Mouse (Mus musculus): ENCODE data around the gene Tgfb1i1. TPM values are rescaled to one million over a fixed set of nuclear protein-coding genes. Genes with fewer than 3 reads are reported as not detected.

Tgfb1i1 gene
- polyA plus RNA-seq, 1 experiment: 45.5 TPM

- no peak for DNase-seq (ENCODE audit: low read depth)
Observed at GRCm38 (mm10) chr7:128244410-128245025, 2.1 kb upstream of the Tgfb1i1 start.

DNA sequence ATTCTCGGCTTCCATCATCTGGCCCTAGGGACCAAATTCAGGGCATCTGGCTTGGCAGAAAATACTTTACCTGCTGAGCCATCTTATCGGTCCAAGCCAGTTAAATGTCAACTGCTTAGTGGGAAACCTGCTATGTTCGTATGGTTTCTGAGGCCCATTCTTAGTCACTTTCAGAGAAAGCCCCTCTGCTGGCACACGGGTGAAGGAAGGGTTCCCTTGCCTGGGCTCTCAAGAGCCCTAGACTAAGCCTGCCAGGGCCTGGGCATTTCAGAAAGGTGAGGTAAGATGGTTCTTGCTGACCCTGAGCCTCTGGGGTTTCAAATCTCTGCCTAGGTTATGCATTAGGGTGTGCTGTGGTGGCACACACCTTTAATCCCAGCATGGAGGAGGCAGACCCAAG, 1.1 kb upstream of the Tgfb1i1 start:
- DNase-seq (ENCODE audit: low read depth): no peak

DNA sequence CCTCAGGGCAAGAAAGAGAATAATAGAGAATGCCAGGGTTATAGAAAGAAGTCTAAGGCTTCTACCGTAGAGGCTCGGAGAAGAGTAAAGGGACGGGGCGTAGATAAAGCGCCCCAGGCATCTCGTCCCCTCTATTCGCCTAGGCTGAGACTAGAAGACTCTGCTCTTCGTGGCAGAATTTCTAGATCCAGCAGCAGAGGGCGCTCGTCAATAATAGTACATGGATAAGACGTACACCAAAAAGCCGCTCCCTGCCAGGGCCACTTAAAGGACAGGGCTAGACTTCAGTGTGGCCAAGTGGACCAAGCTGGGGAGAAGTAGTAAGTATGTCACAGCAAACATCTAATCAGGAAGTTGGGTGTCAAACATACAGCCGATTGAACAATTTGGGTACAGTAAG, 831 bp downstream of the Tgfb1i1 start:
- no peak for DNase-seq (ENCODE audit: low read depth)

DNA sequence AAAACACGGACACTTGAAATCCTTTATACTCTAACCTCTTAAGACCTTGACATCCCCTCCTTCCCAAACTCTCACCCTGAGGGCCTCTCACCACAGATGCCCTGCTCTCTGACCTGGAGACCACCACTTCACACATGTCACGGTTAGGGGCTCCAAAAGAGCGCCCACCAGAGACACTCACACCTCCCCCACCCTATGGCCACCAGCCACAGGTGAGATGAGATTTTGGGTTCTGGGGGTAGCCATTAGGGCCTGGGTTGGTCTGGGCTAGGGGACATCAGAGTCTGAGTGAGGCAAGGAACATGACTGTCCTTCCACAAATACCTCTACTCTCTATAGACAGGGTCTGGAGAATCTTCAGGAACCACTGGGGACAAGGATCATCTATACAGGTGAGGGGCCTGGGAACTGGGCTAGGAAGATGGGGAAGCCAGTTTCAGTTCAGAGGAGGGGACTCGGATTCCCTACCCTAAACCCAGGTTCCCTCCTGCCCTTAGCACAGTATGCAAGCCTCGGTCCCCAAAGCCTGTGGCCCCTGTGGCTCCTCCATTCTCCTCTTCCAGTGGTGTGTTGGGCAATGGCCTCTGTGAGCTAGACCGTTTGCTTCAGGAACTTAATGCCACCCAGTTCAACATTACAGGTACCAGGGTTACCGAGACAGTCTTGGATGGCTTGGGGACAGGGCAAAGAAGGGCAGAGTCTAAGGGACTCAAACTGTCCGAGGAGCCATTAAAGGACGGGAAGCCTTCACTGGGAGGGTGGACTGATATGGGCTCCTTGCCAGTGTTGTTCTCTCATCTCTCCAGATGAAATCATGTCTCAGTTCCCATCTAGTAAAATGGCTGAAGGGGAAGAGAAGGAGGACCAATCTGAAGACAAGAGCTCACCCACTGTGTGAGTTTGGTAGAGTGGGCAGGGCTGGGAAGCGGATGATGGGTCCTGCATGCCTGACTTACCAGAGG, 1.8 kb downstream of the Tgfb1i1 start:
- no peak for DNase-seq (ENCODE audit: low read depth)

GRCm38 (mm10) chr7:128249998-128250397, 3.4 kb downstream of the Tgfb1i1 start:
- no peak for DNase-seq (ENCODE audit: low read depth)

DNA sequence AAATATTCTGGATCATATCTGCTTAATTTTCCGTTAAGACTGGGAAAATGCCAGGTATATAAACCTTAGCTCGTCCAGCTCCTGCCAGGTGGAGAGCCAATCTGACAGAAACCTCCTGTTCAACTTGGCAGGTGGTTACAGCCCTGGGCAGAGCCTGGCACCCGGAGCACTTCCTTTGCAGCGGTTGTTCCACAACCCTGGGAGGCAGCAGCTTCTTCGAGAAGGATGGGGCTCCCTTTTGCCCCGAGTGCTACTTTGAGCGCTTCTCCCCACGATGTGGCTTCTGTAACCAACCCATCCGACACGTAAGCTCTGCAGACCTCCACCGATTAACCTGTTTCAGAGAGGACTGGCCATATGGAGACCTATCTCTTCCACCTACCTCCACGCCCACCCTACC, 5.3 kb downstream of the Tgfb1i1 start:
- DNase-seq (ENCODE audit: low read depth): no peak

GRCm38 (mm10) chr7:128252609-128253008, 6.0 kb downstream of the Tgfb1i1 start:
- DNase-seq (ENCODE audit: low read depth): no peak

- no peak for DNase-seq (ENCODE audit: low read depth)
Observed at GRCm38 (mm10) chr7:128254978-128255377, 8.4 kb downstream of the Tgfb1i1 start.

DNA sequence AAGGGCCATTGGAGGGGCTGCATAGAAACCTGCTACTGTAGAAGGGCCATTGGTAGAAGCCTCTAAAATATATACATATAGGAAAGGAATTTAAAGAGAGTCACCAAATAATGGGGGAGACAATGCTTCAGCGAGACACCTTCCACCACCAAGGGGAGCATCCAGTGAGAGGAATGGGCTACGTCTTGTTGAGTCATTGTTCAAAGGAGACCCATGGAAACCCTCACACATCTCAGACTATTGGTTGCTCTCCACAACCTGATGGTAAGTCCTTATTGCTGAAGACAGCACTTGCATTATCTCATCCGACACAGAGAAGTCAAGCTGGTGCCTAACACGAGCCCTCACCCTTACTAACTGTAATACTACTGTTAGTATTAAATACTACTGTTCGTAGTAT, 9.1 kb downstream of the Tgfb1i1 start:
- DNase-seq (ENCODE audit: low read depth): no peak

DNA sequence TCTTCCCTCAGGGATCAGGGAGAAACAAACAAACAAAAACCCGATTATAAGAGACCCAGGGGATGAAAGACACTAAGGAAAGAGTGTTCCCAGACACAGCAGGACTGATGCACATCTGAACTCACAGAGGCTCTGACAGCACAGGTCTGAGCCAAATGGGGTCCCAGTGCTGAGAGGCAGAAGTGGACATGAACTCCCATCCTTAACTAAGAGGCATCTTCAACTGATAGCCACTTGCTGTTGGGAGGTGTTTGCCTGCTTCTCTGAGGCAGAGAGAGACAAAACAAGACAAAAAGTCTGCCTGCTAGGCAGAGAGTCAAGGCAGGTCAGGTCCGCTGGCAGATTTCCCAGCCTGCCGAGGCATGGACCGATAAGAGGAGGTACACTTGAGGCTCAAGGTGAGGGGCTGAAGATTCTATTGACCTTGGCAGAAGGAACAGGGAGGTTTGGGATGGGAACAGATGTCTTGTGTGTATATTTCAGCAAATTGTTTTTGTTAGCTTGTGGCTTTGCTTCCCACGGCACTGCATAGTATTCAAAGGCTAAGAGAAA, 10.2 kb downstream of the Tgfb1i1 start:
- DNase-seq (ENCODE audit: low read depth): no peak

GRCm38 (mm10) chr7:128265411-128265810, 18.8 kb downstream of the Tgfb1i1 start, which contains the start of gene Slc5a2:
Gene Slc5a2 (plus strand): TSS chr7:128265657.
- no peak for DNase-seq (ENCODE audit: low read depth)

DNA sequence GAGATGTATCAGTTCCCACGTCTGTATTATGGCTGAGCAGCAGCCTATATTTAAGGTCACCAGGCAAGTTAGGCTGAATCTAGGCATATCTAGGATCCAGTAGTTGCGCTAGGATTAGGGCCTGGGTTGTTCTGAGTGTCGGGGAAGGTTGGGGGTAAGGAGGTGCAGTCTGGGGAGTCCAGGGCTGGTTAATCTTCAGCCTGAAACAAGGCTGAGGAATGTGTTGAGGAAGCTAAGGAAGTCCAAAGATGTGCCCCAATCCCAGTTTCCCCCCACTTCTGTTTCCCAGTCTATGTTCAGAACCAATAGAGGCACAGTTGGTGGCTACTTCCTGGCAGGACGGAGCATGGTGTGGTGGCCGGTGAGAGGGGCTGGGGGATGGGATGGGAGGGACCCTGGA, 19.4 kb downstream of the Tgfb1i1 start:
- no peak for DNase-seq (ENCODE audit: low read depth)

- no peak for DNase-seq (ENCODE audit: low read depth)
Observed at GRCm38 (mm10) chr7:128267391-128267790, 20.8 kb downstream of the Tgfb1i1 start.

DNA sequence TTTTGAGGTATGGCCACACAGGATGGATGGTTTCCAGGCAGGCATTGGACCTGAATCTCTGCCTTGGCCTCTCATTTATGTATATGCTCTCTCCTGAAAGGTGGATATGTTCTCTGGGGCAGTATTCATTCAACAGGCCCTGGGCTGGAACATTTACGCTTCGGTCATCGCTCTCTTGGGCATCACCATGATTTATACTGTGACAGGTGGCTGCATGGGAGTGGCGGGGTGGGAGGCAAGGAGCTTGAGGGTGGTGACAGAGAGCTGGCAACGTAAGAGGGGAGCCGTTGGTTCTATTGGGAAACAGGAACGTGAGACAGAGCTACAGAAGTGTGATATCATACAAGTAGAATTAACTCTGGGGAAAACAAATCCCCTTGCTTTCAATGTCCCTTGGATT, 21.2 kb downstream of the Tgfb1i1 start:
- DNase-seq (ENCODE audit: low read depth): no peak

GRCm38 (mm10) chr7:128270431-128270850, 23.8 kb downstream of the Tgfb1i1 start:
- DNase-seq (ENCODE audit: low read depth): no peak

GRCm38 (mm10) chr7:128271496-128271895, 24.9 kb downstream of the Tgfb1i1 start:
- no peak for DNase-seq (ENCODE audit: low read depth)

GRCm38 (mm10) chr7:128276051-128276450, 29.4 kb downstream of the Tgfb1i1 start:
- DNase-seq (ENCODE audit: low read depth): no peak

- no peak for DNase-seq (ENCODE audit: low read depth)
Observed at GRCm38 (mm10) chr7:128279750-128280149, 33.1 kb downstream of the Tgfb1i1 start.

- no peak for DNase-seq (ENCODE audit: low read depth)
Observed at GRCm38 (mm10) chr7:128281765-128282164, 35.2 kb downstream of the Tgfb1i1 start.

DNA sequence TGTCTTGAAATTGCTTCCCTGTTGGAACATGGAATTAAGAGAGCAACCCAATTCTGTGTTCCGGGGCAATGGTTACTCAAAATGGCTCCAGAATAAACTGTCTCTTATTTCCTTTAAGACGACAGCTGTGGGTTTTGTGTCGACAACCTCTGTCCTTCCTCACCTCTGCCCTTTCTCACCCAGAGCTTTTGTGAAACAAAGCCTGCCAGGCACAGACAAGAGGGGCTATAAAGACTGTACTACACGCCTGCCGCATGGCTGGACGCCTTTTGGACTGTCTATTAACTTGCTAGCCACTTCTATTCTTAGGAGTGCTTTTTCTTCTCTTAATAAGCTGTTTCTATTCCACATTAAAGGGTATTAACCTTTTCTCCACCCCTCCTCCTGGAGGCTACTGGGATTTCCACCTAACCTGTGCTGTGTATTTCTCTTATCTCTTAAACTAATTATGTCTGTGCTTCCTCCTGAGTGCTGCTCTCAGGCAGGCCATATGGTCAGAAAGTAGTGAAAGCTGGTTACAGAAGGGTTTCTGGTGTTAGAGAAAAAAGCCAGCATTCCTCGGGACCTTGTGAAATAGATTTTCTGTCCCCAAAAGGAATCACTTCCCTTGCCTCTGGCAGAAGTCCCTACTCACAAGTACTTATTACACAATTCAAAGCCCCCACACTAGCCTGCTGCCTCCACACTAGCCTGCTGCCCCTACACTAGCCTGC, 36.1 kb downstream of the Tgfb1i1 start:
- no peak for DNase-seq (ENCODE audit: low read depth)

DNA sequence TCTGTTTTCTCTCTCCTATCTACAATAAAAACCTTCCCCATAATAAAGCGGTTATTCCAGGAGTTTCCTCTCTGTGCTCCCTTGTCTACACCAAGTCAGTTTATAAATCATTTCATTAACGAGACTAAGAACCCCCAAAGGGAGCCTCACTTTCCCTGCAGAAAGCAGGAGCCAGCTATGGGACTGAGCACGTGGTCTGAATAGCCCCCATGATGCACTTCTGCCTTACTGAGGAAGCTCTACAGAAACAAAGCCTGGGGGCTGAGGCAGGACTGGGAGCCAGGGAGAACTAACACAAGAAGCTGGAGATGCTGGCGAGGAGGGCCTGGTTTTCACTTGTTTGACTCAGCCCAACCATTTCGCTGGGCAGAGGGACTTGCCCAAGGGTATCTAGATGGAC, 37.4 kb downstream of the Tgfb1i1 start:
- DNase-seq (ENCODE audit: low read depth): no peak

- no peak for DNase-seq (ENCODE audit: low read depth)
Observed at GRCm38 (mm10) chr7:128285060-128285459, 38.4 kb downstream of the Tgfb1i1 start.

Measured in gonadal fat pad, adult 2 months (tissue).